Mouse (Mus musculus) Muller cell, postnatal 12 days (primary cell): ENCODE results near the gene Pdlim4.

Experiments
- DNase-seq: peaks from one replicate; pipeline ENCODE4 v3.0.0-alpha.2; 2015; ENCODE audit errors: inconsistent ontology term

The Pdlim4 gene

GRCm38 (mm10) chr11:54068520-54069371, at the start of gene Pdlim4:
Gene Pdlim4, minus strand, starts transcription at chr11:54069014.
- peak; percentile 81 for DNase-seq

GRCm38 (mm10) chr11:54117096-54117495, 48.3 kb upstream of the Pdlim4 start:
- no peak for DNase-seq

GRCm38 (mm10) chr11:54116406-54116805, 47.6 kb upstream of the Pdlim4 start:
- no peak for DNase-seq

- peak; percentile 47 for DNase-seq
Observed at GRCm38 (mm10) chr11:54115911-54116310, 47.1 kb upstream of the Pdlim4 start.

GRCm38 (mm10) chr11:54115301-54115700, 46.5 kb upstream of the Pdlim4 start:
- DNase-seq, result no peak

- no peak for DNase-seq
Observed at GRCm38 (mm10) chr11:54114746-54115145, 45.9 kb upstream of the Pdlim4 start.

- peak; percentile 52 for DNase-seq
Observed at GRCm38 (mm10) chr11:54113352-54113751, 44.5 kb upstream of the Pdlim4 start.

GRCm38 (mm10) chr11:54112920-54113319, 44.1 kb upstream of the Pdlim4 start:
- DNase-seq, result peak; percentile 99

GRCm38 (mm10) chr11:54111976-54112741, 43.3 kb upstream of the Pdlim4 start:
- DNase-seq, result peak; percentile 71

- no peak for DNase-seq
Observed at GRCm38 (mm10) chr11:54111291-54111690, 42.5 kb upstream of the Pdlim4 start.

- no peak for DNase-seq
Observed at GRCm38 (mm10) chr11:54108894-54109293, 40.1 kb upstream of the Pdlim4 start.

GRCm38 (mm10) chr11:54108131-54108530, 39.3 kb upstream of the Pdlim4 start:
- no peak for DNase-seq

GRCm38 (mm10) chr11:54107239-54107638, 38.4 kb upstream of the Pdlim4 start:
- DNase-seq, result no peak

GRCm38 (mm10) chr11:54106676-54107075, 37.9 kb upstream of the Pdlim4 start:
- DNase-seq, result no peak

GRCm38 (mm10) chr11:54105011-54105410, 36.2 kb upstream of the Pdlim4 start:
- DNase-seq, result no peak

- DNase-seq, result no peak
Observed at GRCm38 (mm10) chr11:54102706-54103449, 34.1 kb upstream of the Pdlim4 start.

GRCm38 (mm10) chr11:54101701-54102100, 32.9 kb upstream of the Pdlim4 start:
- DNase-seq, result no peak

- peak; percentile 86 for DNase-seq
Observed at GRCm38 (mm10) chr11:54100692-54101591, 32.1 kb upstream of the Pdlim4 start.

- DNase-seq, result no peak
Observed at GRCm38 (mm10) chr11:54100045-54100691, 31.4 kb upstream of the Pdlim4 start, which contains the start of gene P4ha2. Gene P4ha2, plus strand, starts transcription at chr11:54100095.

GRCm38 (mm10) chr11:54093000-54093399, 24.2 kb upstream of the Pdlim4 start:
- DNase-seq, result no peak
